Mouse (Mus musculus): Measurements from ENCODE around the gene Coq10a.

DNA sequence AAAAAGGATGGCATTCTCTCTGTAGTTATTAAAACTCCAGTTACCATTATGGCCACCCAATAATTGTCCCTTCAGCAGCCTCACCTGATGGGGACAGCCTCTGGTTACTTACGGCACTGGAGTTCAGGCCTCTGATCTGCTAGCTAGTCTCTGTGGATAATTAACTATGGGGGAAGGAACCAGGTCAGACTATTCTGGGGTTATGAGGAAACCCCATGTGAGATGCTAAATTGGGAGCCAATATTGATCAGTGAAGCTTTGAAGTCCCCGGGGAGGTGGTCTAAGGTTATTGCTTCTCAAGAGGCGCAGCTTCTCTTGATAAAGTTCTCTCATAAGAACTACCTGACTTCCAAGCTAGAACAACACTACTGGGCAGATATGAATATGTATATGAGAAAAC is 32.6 kb downstream of the Coq10a start:
- no peak for TF ChIP-seq CTCF (IDR thresholded peaks at IDR 0.05; ENCODE audit: control insufficient read depth, insufficient read depth, low read length)
- no peak for TF ChIP-seq POLR2A (IDR thresholded peaks at IDR 0.05; ENCODE audit: borderline replicate concordance, control insufficient read depth, low read depth, low read length)
